Mouse (Mus musculus) 3134 (cell line): ENCODE measurements around the gene Ccin.
A peak's percentile ranks its signal among the peaks of the same experiment; 100 is the strongest.

Experiments used
- DNase-seq: peaks from one replicate; pipeline ENCODE4 v3.0.0-alpha.2; 2011; ENCODE audit warnings: low spot score; ENCODE audit not compliant: insufficient read length; ENCODE audit errors: extremely low read depth

Ccin gene

DNA sequence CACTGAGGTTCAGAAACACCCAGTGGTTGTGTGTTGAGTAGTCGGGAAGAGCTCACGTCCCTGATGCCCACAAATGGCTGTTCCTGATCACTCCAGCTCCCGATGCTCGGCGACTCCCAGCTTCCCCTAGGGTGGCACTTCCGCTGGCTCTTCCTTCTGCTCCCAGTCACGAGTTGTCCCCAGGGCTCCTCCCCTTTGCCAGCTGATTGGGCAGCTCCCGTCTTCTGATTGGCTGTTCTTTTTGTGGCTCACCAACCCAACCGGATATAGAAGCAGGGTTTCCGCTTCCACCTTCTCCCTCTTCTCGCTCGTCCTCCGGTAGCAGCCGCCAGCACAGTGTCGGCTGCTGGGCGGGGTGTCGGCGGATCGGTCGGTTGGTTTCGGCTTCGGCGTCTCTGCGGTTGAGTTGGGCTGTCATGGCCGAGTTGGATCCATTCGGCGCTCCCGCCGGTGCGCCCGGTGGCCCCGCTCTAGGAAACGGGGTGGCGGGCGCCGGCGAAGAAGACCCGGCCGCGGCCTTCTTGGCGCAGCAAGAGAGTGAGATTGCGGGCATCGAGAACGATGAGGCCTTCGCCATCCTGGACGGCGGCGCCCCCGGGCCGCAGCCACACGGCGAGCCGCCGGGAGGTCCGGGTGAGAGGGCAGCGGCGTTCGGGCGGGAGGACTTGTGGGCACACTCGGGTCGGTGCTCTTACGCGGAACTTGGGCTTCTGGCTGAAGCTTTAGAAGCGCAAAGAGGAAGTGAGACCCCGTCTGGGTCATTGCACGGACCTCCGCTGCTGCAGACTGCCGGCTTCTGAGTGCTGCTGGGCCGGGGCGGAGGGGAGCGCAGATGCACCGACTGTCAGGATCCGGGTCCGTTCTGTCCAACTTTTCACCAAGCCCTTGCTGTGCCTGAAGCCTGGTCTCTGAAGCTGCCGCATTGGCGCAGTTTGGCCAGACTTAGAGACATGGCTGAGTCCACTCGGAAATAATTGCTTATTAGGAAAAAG, 29.4 kb downstream of the Ccin start:
- DNase-seq, result peak; percentile 90

DNA sequence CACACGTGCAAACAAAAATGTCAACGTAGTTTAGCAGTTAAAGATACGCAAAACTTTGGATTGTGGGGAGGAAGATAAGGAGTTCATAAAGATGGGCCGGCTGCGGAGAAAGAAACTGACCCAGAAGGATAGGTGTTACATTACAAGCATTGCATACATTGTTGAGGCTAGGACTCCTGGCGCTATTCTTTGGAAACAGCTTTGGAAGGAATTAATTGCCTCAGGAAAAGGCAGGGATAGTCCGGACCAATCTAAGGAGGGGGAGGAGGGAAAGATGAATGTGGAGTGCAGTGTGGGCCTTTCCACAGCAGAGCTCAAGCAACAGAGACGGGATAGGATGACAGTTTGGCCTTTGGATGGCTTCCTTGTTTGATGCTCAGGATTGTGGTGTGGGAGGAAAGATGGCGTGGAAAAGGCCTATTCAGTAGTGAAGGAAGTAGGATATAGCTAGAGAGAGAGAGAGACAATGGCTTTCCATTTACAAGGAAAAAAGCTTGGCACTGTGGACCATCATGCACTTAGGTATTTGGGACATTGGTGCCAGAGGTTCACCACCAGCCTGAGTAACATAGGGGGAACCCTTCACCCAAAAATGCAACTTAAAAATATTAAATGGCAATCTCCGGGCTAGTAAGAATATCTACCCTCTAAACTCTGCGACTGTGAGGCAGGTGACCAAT, 30.2 kb downstream of the Ccin start:
- DNase-seq, result no peak

GRCm38 (mm10) chr4:44016071-44016470, 32.8 kb downstream of the Ccin start:
- no peak for DNase-seq

- DNase-seq, result no peak
These were observed 33.5 kb downstream of the Ccin start for GRCm38 (mm10) chr4:44016791-44017190.

GRCm38 (mm10) chr4:44022323-44022722, 39.0 kb downstream of the Ccin start:
- no peak for DNase-seq

GRCm38 (mm10) chr4:44022766-44023165, 39.5 kb downstream of the Ccin start:
- no peak for DNase-seq

- DNase-seq, result no peak
These were observed 40.4 kb downstream of the Ccin start for GRCm38 (mm10) chr4:44023681-44024080.

GRCm38 (mm10) chr4:44024241-44024640, 41.0 kb downstream of the Ccin start:
- no peak for DNase-seq

- DNase-seq, result no peak
These were observed 42.3 kb downstream of the Ccin start for GRCm38 (mm10) chr4:44025570-44025969.

DNA sequence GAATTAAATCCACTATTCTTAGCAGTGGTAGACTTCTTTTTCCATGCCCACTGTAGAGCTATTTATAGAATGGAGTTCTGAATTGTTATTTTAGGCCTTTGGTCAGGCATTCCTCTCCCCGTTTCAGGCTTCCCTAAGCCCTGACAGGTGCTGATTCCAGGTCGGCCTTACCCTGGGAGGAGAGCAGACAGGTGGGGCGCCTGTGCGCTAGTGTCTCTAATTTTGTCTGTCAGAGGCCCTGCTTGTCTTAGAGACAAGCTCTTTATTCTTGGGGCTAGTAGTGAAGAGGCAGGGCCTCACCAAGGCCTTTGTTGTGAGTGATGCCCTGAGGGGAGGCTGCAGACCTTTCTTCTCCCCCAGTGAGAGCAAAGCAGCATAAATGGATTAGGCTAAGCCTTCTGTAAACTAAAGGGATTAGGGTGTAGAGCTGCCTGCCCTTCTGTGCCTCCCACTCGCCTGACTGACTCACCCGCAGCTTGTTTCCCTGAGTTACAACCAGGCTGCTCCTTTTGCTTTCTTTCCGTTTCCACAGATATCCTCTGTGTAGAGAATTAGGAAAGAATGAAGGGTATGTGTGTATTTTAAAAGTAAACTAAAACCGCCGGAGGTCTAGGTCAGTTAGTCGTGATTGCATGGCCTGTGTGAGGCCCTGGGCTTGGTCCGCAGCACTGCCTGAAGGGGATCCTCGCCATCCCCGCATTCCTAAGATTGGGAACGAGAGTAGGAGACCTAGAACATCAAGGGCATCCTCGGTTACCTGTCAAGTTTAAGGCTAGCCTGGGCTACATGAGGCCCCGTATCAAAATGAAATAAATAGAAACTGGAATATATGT, 45.2 kb downstream of the Ccin start:
- DNase-seq, result no peak

DNA sequence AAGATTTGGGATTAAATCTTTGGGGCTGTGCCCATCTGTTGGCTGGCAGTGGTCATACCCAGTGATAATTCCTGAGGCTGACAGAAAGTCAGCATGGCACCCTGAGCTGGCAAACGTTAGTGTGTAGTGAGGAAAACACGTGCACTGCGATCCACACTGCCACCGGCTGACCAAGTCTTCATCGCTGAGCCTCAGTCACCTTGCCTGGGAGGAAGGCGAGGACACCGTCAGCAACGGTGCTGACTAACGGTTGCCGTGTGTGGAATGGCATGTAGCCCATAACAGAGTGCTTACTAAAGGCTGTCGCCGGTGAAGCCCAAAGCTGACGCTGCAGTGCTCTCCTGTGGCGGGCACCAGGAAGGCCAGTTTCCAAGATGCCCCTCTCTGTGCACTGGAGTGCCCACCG, 46.4 kb downstream of the Ccin start:
- DNase-seq, result no peak

DNA sequence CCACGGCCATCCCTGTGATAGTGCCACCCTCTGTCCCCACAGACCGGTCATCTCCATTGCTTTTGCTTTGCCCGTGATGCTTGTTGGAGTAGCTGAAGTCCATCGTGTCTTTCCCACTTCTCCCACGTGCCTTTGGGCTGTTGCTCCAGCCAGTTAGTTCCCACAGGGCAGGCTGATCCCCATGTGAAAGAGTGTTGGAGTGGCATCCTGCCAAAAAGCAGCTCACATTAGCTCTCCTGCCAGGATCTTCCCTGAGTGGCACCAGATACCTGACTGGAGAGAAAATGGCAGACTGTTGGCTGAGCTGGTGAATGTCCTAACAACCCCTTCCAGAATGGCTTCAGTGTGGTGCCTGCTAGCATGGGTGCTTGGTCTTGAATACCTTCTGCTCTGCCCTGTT, 48.2 kb downstream of the Ccin start:
- no peak for DNase-seq
